Comparison of ENCODE assay signal across 7 mouse cellular contexts in genomic region chr2:153632871-153633226, GRCm38 (mm10). TPM values are rescaled to one million over a fixed set of nuclear protein-coding genes. Genes with fewer than 3 reads are reported as not detected.
DNase-seq lines count a peak whose midpoint lies in the region; ATAC-seq and TF ChIP-seq lines count a peak whose summit lies in the region.

No protein-coding gene starts in this region.

- H3K27ac ChIP-seq in testis, adult 2 months (ENCODE audit: control insufficient read depth, insufficient read depth, low read depth, low read length): peak overlapping the region; percentile 27; the same call in 1 of the 2 replicates
- peak overlapping the region; percentile 89; the same call in 1 of the 2 replicates for H3K27ac ChIP-seq in forebrain, embryonic 14.5 days (ENCODE audit: low read depth, low read length)
- peak overlapping the region; percentile 85 for H3K27ac ChIP-seq in liver, embryonic 15.5 days (replicated peaks)

- H3K9me3 ChIP-seq in forebrain, embryonic 14.5 days (replicated peaks; ENCODE audit: control insufficient read depth, low read length): no peaks in the 10 kb centered on the region
- H3K9me3 ChIP-seq in liver, embryonic 15.5 days (replicated peaks): no peaks in the 10 kb centered on the region

- WGBS in forebrain, embryonic 14.5 days: 25% methylated on average over 2 of the region's 2 CpGs
- WGBS in liver, embryonic 15.5 days (ENCODE audit: insufficient replicate concordance): 1% methylated on average over 2 of the region's 2 CpGs

- peaks cover 5% of the 10 kb centered on the region for H3K4me1 ChIP-seq in testis, adult 2 months (ENCODE audit: control insufficient read depth, insufficient read depth, low read length)
- H3K4me1 ChIP-seq in forebrain, embryonic 14.5 days (ENCODE audit: control insufficient read depth, insufficient read depth, low read length): 0 out of 2 replicates have a peak, but pooled peaks cover 6% of the 10 kb centered on the region
- H3K4me1 ChIP-seq in liver, embryonic 15.5 days (replicated peaks): peaks cover 22% of the 10 kb centered on the region

- H3K27me3 ChIP-seq in testis, adult 2 months (ENCODE audit: control insufficient read depth, insufficient read depth, low read length): no peaks in the 10 kb centered on the region
- no peaks in the 10 kb centered on the region for H3K27me3 ChIP-seq in forebrain, embryonic 14.5 days (replicated peaks; ENCODE audit: control insufficient read depth, insufficient read depth, low read length)
- no peaks in the 10 kb centered on the region for H3K27me3 ChIP-seq in liver, embryonic 15.5 days

- DNase-seq in testis, postnatal 10 days (ENCODE audit: low spot score): no peak
- DNase-seq in forebrain, embryonic 14.5 days (ENCODE audit: low spot score): peak; percentile 20
- DNase-seq in adipocyte (ENCODE audit: low spot score): no peak
- no peak for DNase-seq in left cerebral cortex, adult 18-20 months (ENCODE audit: low spot score in 2 of 2)
- no peak for DNase-seq in thymus, postnatal 14 days

- ATAC-seq in forebrain, embryonic 14.5 days: peak; percentile 27; the same call in 1 of the 2 replicates
- no peak; the same call in 1 of the 2 replicates for ATAC-seq in liver, embryonic 15.5 days (ENCODE audit: insufficient read depth)

- peak overlapping the region; percentile 70 for H3K4me2 ChIP-seq in forebrain, embryonic 14.5 days (ENCODE audit: low read length)
- H3K4me2 ChIP-seq in liver, embryonic 15.5 days: peak overlapping the region; percentile 88

- H3K9ac ChIP-seq in forebrain, embryonic 14.5 days (ENCODE audit: low read length): peak overlapping the region; percentile 95
- H3K9ac ChIP-seq in liver, embryonic 15.5 days: peak overlapping the region; percentile 87

- H3K36me3 ChIP-seq in testis, adult 2 months (ENCODE audit: control insufficient read depth, insufficient read depth, low read length): no peaks in the 10 kb centered on the region
- peaks cover 6% of the 10 kb centered on the region for H3K36me3 ChIP-seq in forebrain, embryonic 14.5 days (ENCODE audit: control insufficient read depth, insufficient read depth, low read length)
- H3K36me3 ChIP-seq in liver, embryonic 15.5 days (replicated peaks): peaks cover 13% of the 10 kb centered on the region

- TF ChIP-seq POLR2A in testis, adult 2 months (IDR thresholded peaks at IDR 0.05; ENCODE audit: control insufficient read depth, low read depth, low read length): no peak

- TF ChIP-seq CTCF in testis, adult 2 months (IDR thresholded peaks at IDR 0.05; ENCODE audit: control insufficient read depth, insufficient read depth, insufficient replicate concordance, low read depth, low read length): no peak

- H3K4me3 ChIP-seq in testis, adult 2 months (ENCODE audit: control insufficient read depth, low read depth, low read length): peak overlapping the region; percentile 89
- H3K4me3 ChIP-seq in forebrain, embryonic 14.5 days (ENCODE audit: low read depth, low read length): peak overlapping the region; percentile 91
- H3K4me3 ChIP-seq in liver, embryonic 15.5 days (replicated peaks): peak overlapping the region; percentile 90

RNA-seq across cellular contexts. Expression of gene Commd7, which starts 0.3 kb away (rescaled TPM):
- 5.0 and 5.2 TPM in 2 replicates for polyA plus RNA-seq in testis, adult 2 months (2012; rRNA removed)
- 86.9 and 95.9 TPM in 2 replicates for polyA plus RNA-seq in forebrain, embryonic 14.5 days (2014; fragmentation: Nextera tagmentation; extraction: Ambion mirVana)
- 28.1 and 28.2 TPM in 2 replicates for polyA plus RNA-seq in liver, embryonic 15.5 days (2015; fragmentation: Nextera tagmentation; extraction: Ambion mirVana)
- total RNA-seq in left cerebral cortex, adult 18-20 months (2021): 10 to 100 TPM; 28.7 to 30.3 TPM

RNA-seq across cellular contexts. Expression of gene Dnmt3b, which starts 16.4 kb away (rescaled TPM):
- 2.4 and 2.9 TPM in 2 replicates for polyA plus RNA-seq in testis, adult 2 months (2012; rRNA removed)
- 3.2 and 3.5 TPM in 2 replicates for polyA plus RNA-seq in forebrain, embryonic 14.5 days (2014; fragmentation: Nextera tagmentation; extraction: Ambion mirVana)
- polyA plus RNA-seq in liver, embryonic 15.5 days (2015; fragmentation: Nextera tagmentation; extraction: Ambion mirVana): 4.3 and 4.4 TPM in 2 replicates
- under 1 TPM; 0.47 to 0.58 TPM for total RNA-seq in left cerebral cortex, adult 18-20 months (2021)

Comparison
In these comparisons a context has a peak if more than half of its experiments do, and no peak if none do; other contexts are left out.
1. H3K27ac ChIP-seq: peak in every context shown above with its lines; median percentile 89 in forebrain, embryonic 14.5 days; 85 in liver, embryonic 15.5 days; 27 in testis, adult 2 months.